Mouse (Mus musculus) forebrain, embryonic 14.5 days (tissue): ENCODE measurements around the gene Klra4. TPM values are rescaled to one million over a fixed set of nuclear protein-coding genes. Genes with fewer than 3 reads are reported as not detected.

Source experiments
- polyA plus RNA-seq: library from polyadenylated mRNA; unstranded; fragments of >200 nt; fragmentation: Nextera tagmentation; extraction: Ambion mirVana; gene quantifications from 2 replicates; pipeline ENCODE4 v1.2.1, GENCODE M21; 2014

Gene Klra4
- polyA plus RNA-seq, 1 experiment from 2014 or later: not detected

Other genes with a start within 250 kb of the Klra4 start
- gene Gm17631, start 204.6 kb downstream of the Klra4 start, polyA plus RNA-seq: not detected in 2 replicates
- not detected in 2 replicates for gene Klra17, start 190.6 kb downstream of the Klra4 start, polyA plus RNA-seq
- not detected in 2 replicates for gene Klra5, start 149.6 kb downstream of the Klra4 start, polyA plus RNA-seq
- not detected in 2 replicates for gene Klra6, start 40.3 kb downstream of the Klra4 start, polyA plus RNA-seq
- not detected in 2 replicates for gene Klra8, start 62.6 kb upstream of the Klra4 start, polyA plus RNA-seq
- not detected in 2 replicates for gene Klra9, start 125.8 kb upstream of the Klra4 start, polyA plus RNA-seq
- not detected in 2 replicates for gene Klra7, start 166.1 kb upstream of the Klra4 start, polyA plus RNA-seq
- gene Klra10, start 214.7 kb upstream of the Klra4 start, polyA plus RNA-seq: not detected in 2 replicates